ENCODE assay signal across 8 mouse cellular contexts in genomic region chr13:21918570-21919419, GRCm38 (mm10). TPM values are rescaled to one million over a fixed set of nuclear protein-coding genes. Genes with fewer than 3 reads are reported as not detected.
DNase-seq lines count a peak whose midpoint lies in the region; ATAC-seq and TF ChIP-seq lines count a peak whose summit lies in the region.

No protein-coding gene starts in this region.

- peak; percentile 87 for ATAC-seq in intestine, embryonic 16.5 days
- peak; percentile 53; the same call in 1 of the 2 replicates for ATAC-seq in neural tube, embryonic 13.5 days (ENCODE audit: low read depth)

- TF ChIP-seq CTCF in cortical plate, adult 2 months (IDR thresholded peaks at IDR 0.05; ENCODE audit: extremely low read depth, insufficient read depth, low read length) = no peak

- peak; percentile 30 for DNase-seq in right cerebral cortex, postnatal 4 days
- DNase-seq in right cerebral cortex, postnatal 36 days (ENCODE audit: low spot score in 2 of 2) = no peak
- DNase-seq in heart, adult 18-20 months = peak; percentile 88 to 90
- peak; percentile 59 to 61 for DNase-seq in lung, adult 18-20 months
- DNase-seq in thymus, postnatal 36 days = peak; percentile 80 to 81

- 0 out of 2 replicates have a peak, but pooled peaks cover 1% of the 10 kb centered on the region for H3K4me1 ChIP-seq in cortical plate, adult 2 months (ENCODE audit: control insufficient read depth, insufficient read depth, low read length)
- H3K4me1 ChIP-seq in intestine, embryonic 16.5 days (ENCODE audit: control insufficient read depth, insufficient read depth, low read length) = peaks cover 3% of the 10 kb centered on the region; the same call in 1 of the 2 replicates
- peaks cover 19% of the 10 kb centered on the region for H3K4me1 ChIP-seq in neural tube, embryonic 13.5 days (replicated peaks)

- H3K27me3 ChIP-seq in intestine, embryonic 16.5 days (replicated peaks; ENCODE audit: control insufficient read depth, insufficient read depth, low read length) = no peaks in the 10 kb centered on the region
- peaks cover 87% of the 10 kb centered on the region for H3K27me3 ChIP-seq in neural tube, embryonic 13.5 days

- H3K27ac ChIP-seq in cortical plate, adult 2 months (ENCODE audit: insufficient read depth, low read length) = no peak overlapping the region
- H3K27ac ChIP-seq in intestine, embryonic 16.5 days (ENCODE audit: low read length) = peak overlapping the region; percentile 14; the same call in 1 of the 2 replicates
- no peak overlapping the region for H3K27ac ChIP-seq in neural tube, embryonic 13.5 days (replicated peaks)

- 3% methylated on average over 38 of the region's 38 CpGs for WGBS in intestine, embryonic 16.5 days
- WGBS in neural tube, embryonic 13.5 days = under 1% methylated on average over 38 of the region's 38 CpGs

- no peaks in the 10 kb centered on the region for H3K9me3 ChIP-seq in intestine, embryonic 16.5 days (ENCODE audit: control insufficient read depth, low read length)
- no peaks in the 10 kb centered on the region for H3K9me3 ChIP-seq in neural tube, embryonic 13.5 days

- peak overlapping the region; percentile 52 for H3K9ac ChIP-seq in intestine, embryonic 16.5 days (ENCODE audit: low read depth, low read length)
- H3K9ac ChIP-seq in neural tube, embryonic 13.5 days = peak overlapping the region; percentile 22; the same call in 1 of the 2 replicates

- TF ChIP-seq POLR2A in cortical plate, adult 2 months (IDR thresholded peaks at IDR 0.05; ENCODE audit: extremely low read depth, insufficient read depth, low read length) = no peak

- H3K4me3 ChIP-seq in cortical plate, adult 2 months (ENCODE audit: insufficient read depth, low read length) = peak overlapping the region; percentile 15; the same call in 1 of the 2 replicates
- H3K4me3 ChIP-seq in intestine, embryonic 16.5 days (ENCODE audit: low read length) = peak overlapping the region; percentile 49
- H3K4me3 ChIP-seq in neural tube, embryonic 13.5 days = peak overlapping the region; percentile 34

- no peaks in the 10 kb centered on the region for H3K36me3 ChIP-seq in intestine, embryonic 16.5 days (ENCODE audit: control insufficient read depth, insufficient read depth, low read length)
- H3K36me3 ChIP-seq in neural tube, embryonic 13.5 days = no peaks in the 10 kb centered on the region

- peak overlapping the region; percentile 61 for H3K4me2 ChIP-seq in intestine, embryonic 16.5 days (ENCODE audit: low read depth, low read length)
- peak overlapping the region; percentile 55 for H3K4me2 ChIP-seq in neural tube, embryonic 13.5 days

RNA-seq across cellular contexts. Expression of gene Zfp184, which starts 26.1 kb away (rescaled TPM):
- 2.2 and 2.3 TPM in 2 replicates for polyA plus RNA-seq in cortical plate, adult 2 months (2012; rRNA removed)
- total RNA-seq in heart, adult 18-20 months (2021) = 1 to 10 TPM in 1 of 2 experiments, under 1 TPM in 1; 0.67 to 1.3 TPM
- polyA plus RNA-seq in intestine, embryonic 16.5 days (2015; fragmentation: Nextera tagmentation; extraction: Ambion mirVana) = 4.4 and 4.7 TPM in 2 replicates
- polyA plus RNA-seq in neural tube, embryonic 13.5 days (2015; fragmentation: Nextera tagmentation; extraction: Ambion mirVana) = 16.0 and 16.3 TPM in 2 replicates

Comparison
In these comparisons a context has a peak if more than half of its experiments do, and no peak if none do; other contexts are left out.
1. DNase-seq: peak in right cerebral cortex, postnatal 4 days (single experiment), heart, adult 18-20 months (2 of 2), lung, adult 18-20 months (2 of 2) and thymus, postnatal 36 days (2 of 2); none in right cerebral cortex, postnatal 36 days (0 of 2).
2. Peak in every context shown above with its lines, with median percentiles within 50 percentile points of each other: H3K4me3 ChIP-seq.